Mouse (Mus musculus): ENCODE data around the gene Cmtm6. TPM values are rescaled to one million over a fixed set of nuclear protein-coding genes. Genes with fewer than 3 reads are reported as not detected.
"Not testable (repeated sequence)": the region's sequence is repeated elsewhere in the genome, so short reads cannot be mapped to it uniquely, and the experiment has no call there.

Cmtm6 gene
- polyA plus RNA-seq, 1 experiment from 2014 or later, result 26.0 TPM

DNA sequence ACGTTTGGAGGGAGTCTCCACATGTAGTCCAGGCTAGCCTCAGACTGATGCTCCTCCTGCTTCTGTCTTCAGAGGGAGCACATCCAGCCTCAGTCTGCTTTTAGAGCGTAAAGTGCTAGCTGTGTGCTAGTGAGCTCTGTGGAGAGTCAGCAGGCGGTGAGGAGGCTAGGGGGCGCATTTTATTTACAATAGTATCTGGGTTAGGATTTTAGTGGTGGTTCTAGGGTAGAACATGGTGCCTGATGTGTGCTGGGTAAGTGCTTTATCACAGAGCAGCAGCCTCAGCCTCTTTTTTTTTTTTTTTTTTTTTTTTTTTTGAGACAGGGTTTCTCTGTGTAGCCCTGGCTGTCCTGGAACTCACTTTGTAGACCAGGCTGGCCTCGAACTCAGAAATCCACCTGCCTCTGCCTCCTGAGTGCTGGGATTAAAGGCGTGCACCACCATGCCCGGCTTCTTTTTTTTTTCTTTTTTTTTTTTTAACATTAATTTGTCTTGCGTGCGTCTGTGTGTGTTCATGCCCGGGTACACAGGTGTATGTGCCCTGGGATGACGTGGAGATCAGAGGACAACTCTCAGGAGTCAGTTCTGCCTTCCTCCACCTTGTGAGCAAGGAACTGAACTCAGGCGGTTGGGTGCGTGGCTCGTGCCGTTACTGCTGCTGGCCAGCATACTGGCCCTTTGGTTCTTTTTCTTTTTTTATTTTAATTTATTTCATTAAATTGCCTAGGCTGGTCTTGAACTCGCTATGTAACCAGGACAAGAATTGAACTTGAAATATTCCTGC lies 30.8 kb upstream of the Cmtm6 start:
- H3K4me1 ChIP-seq, result peaks cover 24% of the 10 kb centered on the region
- H3K4me2 ChIP-seq, result no peak overlapping the region
- no peak overlapping the region for H3K9ac ChIP-seq
- peak; percentile 66 for ATAC-seq
- H3K27me3 ChIP-seq (replicated peaks), result no peaks in the 10 kb centered on the region
- no peak overlapping the region for H3K4me3 ChIP-seq
- 78% methylated on average over 15 of the region's 16 CpGs for WGBS (ENCODE audit: insufficient replicate concordance)
- H3K9me3 ChIP-seq (replicated peaks), result no peaks in the 10 kb centered on the region
- no peak overlapping the region for H3K27ac ChIP-seq
- H3K36me3 ChIP-seq, result peaks cover 36% of the 10 kb centered on the region

DNA sequence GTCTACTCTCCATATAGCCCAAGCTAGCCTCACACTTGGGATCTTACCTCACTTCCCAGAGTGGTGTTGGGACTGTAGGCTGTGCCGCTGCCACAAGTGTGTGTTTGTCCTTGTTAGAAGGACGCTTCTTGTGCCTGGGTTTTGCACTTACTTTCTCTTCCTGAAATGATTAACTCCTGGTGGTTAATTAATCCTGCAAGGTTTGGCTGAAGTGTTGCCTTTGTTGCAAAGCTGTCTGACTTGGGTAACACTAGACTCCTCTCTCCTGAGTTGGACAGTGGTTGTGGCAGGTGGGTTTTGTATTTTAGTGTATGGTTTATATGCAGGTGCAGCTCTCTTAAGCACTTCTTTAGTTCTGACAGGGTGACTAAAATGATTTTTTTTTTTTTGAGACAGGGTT lies 29.9 kb upstream of the Cmtm6 start:
- H3K4me1 ChIP-seq, result peaks cover 24% of the 10 kb centered on the region
- ATAC-seq, result no peak
- no peak overlapping the region for H3K9ac ChIP-seq
- H3K36me3 ChIP-seq, result peaks cover 46% of the 10 kb centered on the region
- no peak overlapping the region for H3K4me2 ChIP-seq
- no peaks in the 10 kb centered on the region for H3K9me3 ChIP-seq (replicated peaks)
- H3K27ac ChIP-seq, result no peak overlapping the region
- H3K4me3 ChIP-seq, result no peak overlapping the region
- H3K27me3 ChIP-seq (replicated peaks), result no peaks in the 10 kb centered on the region
- WGBS (ENCODE audit: insufficient replicate concordance), result 81% methylated on average over 2 of the region's 2 CpGs

DNA sequence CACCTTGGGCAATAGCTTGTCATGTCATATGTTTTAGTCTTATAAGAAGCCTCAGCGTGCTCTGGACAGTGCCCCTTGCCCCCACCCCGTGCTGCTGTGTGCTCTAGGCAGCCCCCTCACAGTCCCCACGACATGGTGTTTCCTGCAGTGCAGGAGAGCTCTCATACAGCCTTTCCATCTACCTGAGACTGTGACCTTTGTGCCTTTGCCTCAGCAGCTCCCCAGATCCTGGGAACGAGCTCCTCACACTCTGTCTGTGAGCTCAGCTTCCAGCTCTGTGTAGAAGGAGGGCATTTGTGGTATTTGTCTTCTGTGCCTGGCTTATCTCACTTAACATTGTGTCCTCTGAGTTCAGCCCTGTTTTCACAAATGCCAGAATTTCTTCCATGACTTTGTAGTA lies 29.0 kb upstream of the Cmtm6 start:
- 80% methylated on average over 4 of the region's 4 CpGs for WGBS (ENCODE audit: insufficient replicate concordance)
- no peak for ATAC-seq
- no peaks in the 10 kb centered on the region for H3K9me3 ChIP-seq (replicated peaks)

DNA sequence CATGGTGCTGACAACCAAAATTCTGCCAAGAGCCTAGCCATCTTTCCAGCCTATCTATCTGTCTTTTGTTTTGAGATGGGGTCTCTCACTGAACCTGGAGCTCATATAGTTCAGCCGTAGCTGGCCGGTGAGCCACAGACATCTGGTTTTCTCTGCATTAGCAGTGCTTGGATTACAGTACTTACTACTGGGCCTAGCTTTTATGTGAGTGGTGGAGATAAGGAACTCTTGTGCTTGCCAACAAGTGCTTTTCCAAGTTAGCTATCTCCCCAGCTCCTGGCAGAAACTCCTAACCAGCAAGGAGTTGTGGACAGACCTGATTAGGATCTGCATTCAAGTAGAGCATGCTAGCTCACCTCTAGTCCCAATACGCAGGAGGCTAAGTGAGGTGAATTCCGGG lies 23.1 kb upstream of the Cmtm6 start:
- H3K36me3 ChIP-seq, result peaks cover 80% of the 10 kb centered on the region
- no peak overlapping the region for H3K4me2 ChIP-seq
- ATAC-seq, result no peak
- H3K27me3 ChIP-seq (replicated peaks), result no peaks in the 10 kb centered on the region
- H3K4me1 ChIP-seq, result no peaks in the 10 kb centered on the region
- no peak overlapping the region for H3K4me3 ChIP-seq
- 91% methylated on average over 4 of the region's 4 CpGs for WGBS (ENCODE audit: insufficient replicate concordance)
- no peak overlapping the region for H3K9ac ChIP-seq
- no peak overlapping the region for H3K27ac ChIP-seq
- no peaks in the 10 kb centered on the region for H3K9me3 ChIP-seq (replicated peaks)

More for the DNA sequence above, 29.0 kb upstream of the Cmtm6 start:
- H3K4me1 ChIP-seq, result peaks cover 24% of the 10 kb centered on the region
- H3K27me3 ChIP-seq (replicated peaks), result no peaks in the 10 kb centered on the region
- no peak overlapping the region for H3K9ac ChIP-seq
- H3K4me3 ChIP-seq, result no peak overlapping the region
- H3K36me3 ChIP-seq, result peaks cover 53% of the 10 kb centered on the region
- no peak overlapping the region for H3K27ac ChIP-seq
- no peak overlapping the region for H3K4me2 ChIP-seq

DNA sequence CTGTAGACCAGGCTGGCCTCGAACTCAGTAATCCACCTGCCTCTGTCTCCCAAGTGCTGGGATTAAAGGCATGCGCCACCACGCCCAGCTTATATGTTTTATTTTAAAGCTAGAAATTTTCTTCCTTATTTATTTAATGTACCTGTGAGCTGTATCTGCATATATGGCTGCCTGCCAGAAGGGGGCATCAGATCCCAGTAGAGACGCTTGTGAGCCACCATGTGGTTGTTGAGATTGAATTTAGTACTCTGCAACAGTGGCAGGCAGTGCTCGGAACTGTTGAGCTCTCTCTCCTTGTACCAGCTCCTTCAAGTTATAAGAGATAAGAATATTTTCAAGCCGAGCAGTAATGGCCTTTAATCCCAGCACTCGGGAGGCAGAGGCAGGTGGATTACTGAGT lies 20.6 kb upstream of the Cmtm6 start:
- no peak for ATAC-seq
- H3K36me3 ChIP-seq, result peaks cover 89% of the 10 kb centered on the region
- 66% methylated on average over 7 of the region's 7 CpGs for WGBS (ENCODE audit: insufficient replicate concordance)

DNA sequence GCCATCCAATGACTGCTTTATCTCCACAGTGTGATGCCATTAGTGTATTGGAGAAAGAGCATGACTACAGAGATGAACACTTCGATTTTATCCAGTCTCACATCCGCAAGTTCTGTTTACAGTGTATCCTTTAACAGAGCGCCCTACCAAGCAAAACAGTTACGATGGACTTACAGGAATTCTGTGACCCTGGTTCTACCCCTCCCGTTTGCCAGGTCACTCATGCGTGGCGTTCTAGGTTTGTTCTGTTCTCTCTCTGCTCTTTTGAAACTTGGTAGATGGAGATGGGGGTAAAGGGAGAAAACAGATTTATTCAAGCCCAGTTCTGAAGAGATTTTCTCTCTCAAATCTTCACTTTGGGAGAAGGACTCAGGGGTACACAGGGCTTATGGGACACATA lies 17.4 kb upstream of the Cmtm6 start:
- Histone ChIP-seq H3K9ac (no peak overlapping the region), H3K9me3 (replicated peaks) (no peaks in the 10 kb centered on the region), H3K4me3 (no peak overlapping the region), H3K27me3 (replicated peaks) (no peaks in the 10 kb centered on the region), H3K4me2 (no peak overlapping the region), H3K36me3 (peaks cover 90% of the 10 kb centered on the region), H3K4me1 (0 out of 2 replicates have a peak, but pooled peaks cover 5% of the 10 kb centered on the region), H3K27ac (no peak overlapping the region)
- WGBS (ENCODE audit: insufficient replicate concordance), result 85% methylated on average over 7 of the region's 7 CpGs
- ATAC-seq, result no peak

More for the DNA sequence above, 20.6 kb upstream of the Cmtm6 start:
- Histone ChIP-seq H3K27me3 (replicated peaks) (no peaks in the 10 kb centered on the region), H3K4me1 (no peaks in the 10 kb centered on the region), H3K4me3 (no peak overlapping the region), H3K4me2 (no peak overlapping the region), H3K9ac (no peak overlapping the region), H3K9me3 (replicated peaks) (no peaks in the 10 kb centered on the region), H3K27ac (no peak overlapping the region)

DNA sequence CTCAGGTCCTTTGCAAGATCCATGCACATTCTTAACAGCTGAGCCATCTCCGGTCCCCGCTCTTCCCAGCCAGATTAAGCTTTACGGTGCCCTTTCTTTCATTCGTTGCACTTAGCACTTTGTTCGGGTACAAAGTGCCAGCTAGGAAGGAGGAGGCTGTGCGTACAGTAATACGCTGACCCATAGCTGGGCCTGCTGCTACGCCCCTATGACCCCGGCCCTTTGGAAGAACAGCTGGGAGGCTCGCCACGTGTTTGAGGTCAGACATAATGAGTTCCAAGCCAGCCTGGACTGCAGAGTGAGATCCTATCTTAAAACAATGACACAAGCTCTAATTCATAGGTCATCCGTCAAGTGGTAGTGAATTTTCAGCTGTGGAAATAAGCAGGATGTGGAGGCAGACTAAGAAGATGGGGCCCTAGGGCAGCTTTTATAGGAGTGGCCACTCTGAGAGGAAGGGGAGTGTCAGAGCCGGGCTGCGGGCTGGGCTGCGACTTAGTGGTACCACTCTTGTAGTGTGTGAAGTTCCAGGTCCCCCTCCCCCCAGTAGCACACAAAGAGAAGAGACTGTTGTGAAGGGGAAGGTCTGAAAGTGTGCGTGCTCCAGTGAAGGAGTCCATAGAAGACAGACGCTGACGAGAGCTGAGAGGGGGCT lies 14.1 kb upstream of the Cmtm6 start:
- Histone ChIP-seq H3K4me1 (0 out of 2 replicates have a peak, but pooled peaks cover 5% of the 10 kb centered on the region), H3K27me3 (replicated peaks) (no peaks in the 10 kb centered on the region), H3K9ac (no peak overlapping the region), H3K9me3 (replicated peaks) (no peaks in the 10 kb centered on the region), H3K27ac (no peak overlapping the region), H3K4me3 (no peak overlapping the region), H3K4me2 (no peak overlapping the region), H3K36me3 (peaks cover 95% of the 10 kb centered on the region)
- 83% methylated on average over 18 of the region's 18 CpGs for WGBS (ENCODE audit: insufficient replicate concordance)
- peak; percentile 42; the same call in 1 of the 2 replicates for ATAC-seq

DNA sequence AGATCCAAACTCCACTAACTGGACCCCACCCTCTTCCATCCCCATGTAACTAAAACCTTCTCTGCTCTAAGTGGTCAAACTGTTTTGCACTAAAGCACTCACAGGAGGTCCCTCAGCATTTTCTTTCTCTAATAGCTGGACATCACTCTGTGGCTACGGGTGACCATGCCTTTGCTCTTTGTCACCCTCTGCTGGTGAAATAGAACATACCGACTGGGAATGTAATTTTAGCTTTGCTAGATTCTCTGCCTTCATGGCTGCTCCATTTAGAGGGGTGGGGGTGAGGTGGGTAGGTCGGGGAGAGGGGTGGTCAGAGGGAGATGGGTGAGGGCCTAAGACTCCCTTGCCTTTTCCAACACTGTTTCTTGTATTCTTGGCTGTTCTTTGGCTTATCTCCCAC lies 3.6 kb upstream of the Cmtm6 start:
- Histone ChIP-seq H3K9me3 (replicated peaks) (no peaks in the 10 kb centered on the region), H3K4me1 (peaks cover 34% of the 10 kb centered on the region), H3K4me3 (no peak overlapping the region), H3K27me3 (replicated peaks) (no peaks in the 10 kb centered on the region), H3K4me2 (no peak overlapping the region), H3K9ac (no peak overlapping the region), H3K36me3 (peaks cover 30% of the 10 kb centered on the region), H3K27ac (no peak overlapping the region)
- no peak for ATAC-seq
- WGBS (ENCODE audit: insufficient replicate concordance), result under 1% methylated on average over 3 of the region's 3 CpGs

DNA sequence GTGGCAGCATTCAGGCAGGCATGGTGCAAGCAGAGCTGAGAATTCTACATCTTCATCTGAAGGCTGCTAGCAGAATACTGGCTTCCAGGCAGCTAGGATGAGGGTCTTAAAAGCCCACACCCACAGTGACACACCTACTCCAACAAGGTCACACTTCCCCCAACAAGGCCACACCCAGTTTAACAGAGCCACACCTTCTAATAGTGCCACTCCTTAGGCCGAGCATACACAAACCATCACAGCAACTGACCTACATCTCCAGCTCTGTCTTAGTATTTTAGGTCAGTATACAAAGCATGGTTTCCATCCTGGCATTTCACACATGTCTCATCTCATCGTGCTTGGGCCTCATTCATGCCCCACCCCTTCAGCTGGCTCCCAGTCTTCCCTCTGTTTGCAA lies 2.5 kb upstream of the Cmtm6 start:
- not testable (repeated sequence) for ATAC-seq; H3K4me3 ChIP-seq; H3K9ac ChIP-seq; H3K27me3 ChIP-seq (replicated peaks); H3K9me3 ChIP-seq (replicated peaks)
- Histone ChIP-seq H3K4me2 (0 out of 2 replicates have a peak overlapping the region, but pooled peaks have one; percentile 4), H3K4me1 (peaks cover 45% of the 10 kb centered on the region), H3K36me3 (peaks cover 19% of the 10 kb centered on the region), H3K27ac (peak overlapping the region; percentile 50; the same call in 1 of the 2 replicates)
- 36% methylated on average over 2 of the region's 2 CpGs for WGBS (ENCODE audit: insufficient replicate concordance)

DNA sequence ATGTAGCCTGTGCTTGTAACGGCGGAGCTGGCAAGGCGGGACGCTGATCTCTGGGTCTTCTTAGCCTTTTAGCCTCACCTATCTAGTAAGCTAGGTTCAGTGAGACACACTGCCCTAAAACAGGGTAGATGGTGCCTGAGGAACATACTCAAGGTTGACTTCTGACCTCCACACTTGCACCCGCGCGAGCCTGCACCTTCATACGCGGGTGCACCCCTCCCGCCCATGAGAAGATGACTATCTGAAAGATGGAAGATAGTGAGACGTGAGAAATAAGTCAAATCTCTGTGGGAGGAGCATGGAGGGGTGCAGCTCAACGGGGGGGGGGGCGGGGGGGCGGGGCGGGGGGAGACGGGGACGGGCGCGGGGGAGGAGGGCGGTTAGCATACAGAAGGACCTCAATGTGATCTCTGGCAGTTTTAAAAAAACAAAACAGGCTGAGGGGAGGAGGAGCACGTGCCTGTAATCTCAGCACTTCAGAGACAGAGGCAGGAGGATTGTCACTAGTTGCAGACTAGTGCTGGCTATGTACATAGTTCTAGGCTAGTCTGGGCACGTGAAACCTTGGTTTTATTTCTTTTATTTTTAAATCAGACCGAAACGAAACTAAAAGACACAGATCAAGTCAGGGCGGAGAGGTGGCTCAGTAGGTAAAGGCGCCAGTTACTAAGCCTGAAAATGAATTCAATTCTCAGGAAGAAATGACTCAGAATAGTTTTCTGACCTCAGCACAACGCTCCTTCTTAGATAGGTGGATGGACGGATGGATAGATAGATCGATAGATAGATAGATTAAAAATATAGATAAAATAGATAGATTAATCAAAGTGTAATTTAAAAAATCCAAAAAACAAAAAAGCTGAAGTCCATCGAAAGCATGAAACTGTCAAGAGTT lies 758 bp upstream of the Cmtm6 start:
- H3K27me3 ChIP-seq (replicated peaks), result no peaks in the 10 kb centered on the region
- 21% methylated on average over 23 of the region's 30 CpGs for WGBS (ENCODE audit: insufficient replicate concordance)
- H3K9me3 ChIP-seq (replicated peaks), result no peaks in the 10 kb centered on the region
- peaks cover 5% of the 10 kb centered on the region; the same call in 1 of the 2 replicates for H3K36me3 ChIP-seq
- peak overlapping the region; percentile 89 for H3K4me3 ChIP-seq
- H3K4me2 ChIP-seq, result peak overlapping the region; percentile 88
- H3K27ac ChIP-seq, result peak overlapping the region; percentile 58
- H3K9ac ChIP-seq, result peak overlapping the region; percentile 45
- peaks cover 63% of the 10 kb centered on the region for H3K4me1 ChIP-seq
- ATAC-seq, result no peak

DNA sequence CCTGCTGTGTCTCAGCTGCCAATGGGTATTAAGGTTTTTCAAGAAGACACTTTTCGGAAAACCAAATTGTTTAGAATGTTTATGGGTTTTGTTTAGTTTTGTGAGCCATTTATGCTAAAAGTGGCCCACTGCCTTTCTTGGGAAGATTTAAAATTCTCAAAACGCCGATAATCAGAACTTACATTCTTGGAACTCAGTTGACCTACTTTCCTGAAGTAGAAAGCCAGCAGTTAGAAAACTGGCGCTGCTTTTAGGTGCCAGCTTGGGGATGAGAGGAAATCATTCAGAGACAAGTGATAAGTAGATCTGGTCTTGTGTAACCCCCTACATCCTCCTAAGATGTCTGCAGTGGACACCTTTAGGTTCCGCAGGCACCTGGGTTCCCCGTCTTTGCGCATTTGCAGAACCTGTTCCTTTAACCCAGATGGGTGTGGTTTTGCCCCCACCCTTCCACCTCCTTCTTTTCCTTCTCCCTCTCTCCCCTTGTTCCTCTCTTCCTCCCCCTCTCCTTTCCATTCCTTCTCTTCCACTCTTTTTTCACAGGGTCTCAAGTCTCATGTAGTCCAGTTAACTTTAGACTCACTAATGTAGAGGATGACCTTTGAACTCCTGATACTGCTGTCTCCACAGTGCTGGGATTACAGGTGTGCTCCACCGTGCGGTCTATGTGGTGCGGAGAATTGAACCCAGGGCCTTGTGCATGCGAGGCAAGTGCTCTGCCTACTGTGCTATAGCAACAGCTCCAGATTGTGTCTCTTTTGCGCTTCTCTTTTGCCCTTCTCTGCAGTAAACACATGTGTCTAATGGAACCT lies 1.2 kb downstream of the Cmtm6 start:
- Histone ChIP-seq H3K9ac (peak overlapping the region; percentile 85), H3K4me1 (peaks cover 73% of the 10 kb centered on the region), H3K36me3 (peaks cover 8% of the 10 kb centered on the region), H3K27ac (peak overlapping the region; percentile 97), H3K4me3 (peak overlapping the region; percentile 89), H3K4me2 (peak overlapping the region; percentile 88), H3K9me3 (replicated peaks) (no peaks in the 10 kb centered on the region), H3K27me3 (replicated peaks) (no peaks in the 10 kb centered on the region)
- ATAC-seq, result no peak
- 40% methylated on average over 12 of the region's 12 CpGs for WGBS (ENCODE audit: insufficient replicate concordance)

All from liver, embryonic 12.5 days (tissue).